Mouse (Mus musculus) liver (tissue): ENCODE data around the gene Rcor2.

Source experiments
- DNase-seq: peaks from one replicate; pipeline ENCODE4 v3.0.0-alpha.2; 2020; ENCODE audit warnings: mixed read lengths

The Rcor2 gene

DNA sequence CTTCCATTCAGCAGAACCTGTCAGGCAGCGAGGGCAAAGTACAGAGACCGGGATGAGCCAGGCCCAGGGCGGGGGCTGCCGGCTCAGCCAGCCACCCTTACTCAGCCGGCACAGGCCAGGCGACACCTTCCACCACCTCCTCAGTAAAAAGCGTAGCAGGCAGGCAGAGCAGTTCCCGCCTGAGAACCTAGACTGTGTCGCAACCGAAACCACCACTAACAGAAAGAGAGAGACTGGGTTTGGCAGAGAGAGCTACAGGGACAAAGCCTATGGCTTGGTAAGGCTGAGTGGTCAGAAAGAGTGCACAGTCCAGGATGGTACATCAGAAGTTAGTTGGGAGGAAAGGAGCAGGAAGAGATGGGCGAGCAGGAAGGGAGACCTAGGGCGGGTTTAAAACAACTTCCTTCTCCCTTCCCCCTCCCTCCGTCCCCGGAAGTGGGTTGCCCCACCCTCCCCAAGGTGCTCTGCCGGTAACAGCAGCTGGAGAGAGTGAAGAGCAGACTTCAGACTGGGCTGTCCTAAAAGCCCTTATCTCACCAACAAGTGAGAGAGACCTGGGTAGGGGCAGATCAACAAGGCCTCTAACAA is 28.0 kb downstream of the Rcor2 start:
- peak; percentile 82 for DNase-seq

GRCm38 (mm10) chr19:7295959-7296358 is 28.8 kb downstream of the Rcor2 start:
- no peak for DNase-seq

DNA sequence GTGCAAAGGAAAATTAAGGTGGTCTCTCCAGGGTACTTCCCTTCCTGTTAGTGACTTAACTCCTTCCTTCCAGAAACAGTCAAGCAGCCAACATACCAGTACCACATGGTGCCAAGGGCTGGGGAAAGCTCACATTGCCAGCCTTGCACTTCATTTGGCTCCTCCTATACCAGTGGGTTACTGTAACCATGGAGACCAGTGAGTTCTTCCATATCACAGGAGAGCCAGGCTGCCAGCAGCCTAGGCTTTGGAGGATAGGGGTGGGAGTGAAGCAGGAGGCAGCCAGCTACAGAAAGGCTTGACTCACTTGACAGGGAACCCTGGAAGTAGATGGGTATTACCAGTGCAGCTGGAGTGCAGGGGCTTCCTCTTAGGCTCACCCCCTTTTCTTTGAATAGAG is 31.9 kb downstream of the Rcor2 start:
- DNase-seq = no peak

DNA sequence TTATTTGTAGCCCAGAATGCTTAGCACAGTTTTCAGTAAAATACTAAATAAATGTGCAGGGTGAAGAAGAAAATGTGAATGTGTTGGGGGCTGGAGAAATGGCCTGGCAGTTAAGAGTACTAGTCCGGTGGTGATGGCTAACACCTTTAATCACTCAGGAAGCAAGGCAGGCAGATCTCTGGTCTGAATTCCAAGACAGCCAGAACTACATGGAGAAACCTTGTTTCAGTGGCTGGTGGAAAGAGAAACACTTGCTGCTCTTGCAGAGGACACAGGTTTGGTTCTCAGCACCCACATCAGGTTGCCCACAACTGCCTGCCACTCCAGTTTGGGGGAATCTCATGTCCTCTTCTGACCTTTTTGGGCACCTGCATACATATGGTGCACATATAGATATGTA is 33.0 kb downstream of the Rcor2 start:
- no peak for DNase-seq

DNA sequence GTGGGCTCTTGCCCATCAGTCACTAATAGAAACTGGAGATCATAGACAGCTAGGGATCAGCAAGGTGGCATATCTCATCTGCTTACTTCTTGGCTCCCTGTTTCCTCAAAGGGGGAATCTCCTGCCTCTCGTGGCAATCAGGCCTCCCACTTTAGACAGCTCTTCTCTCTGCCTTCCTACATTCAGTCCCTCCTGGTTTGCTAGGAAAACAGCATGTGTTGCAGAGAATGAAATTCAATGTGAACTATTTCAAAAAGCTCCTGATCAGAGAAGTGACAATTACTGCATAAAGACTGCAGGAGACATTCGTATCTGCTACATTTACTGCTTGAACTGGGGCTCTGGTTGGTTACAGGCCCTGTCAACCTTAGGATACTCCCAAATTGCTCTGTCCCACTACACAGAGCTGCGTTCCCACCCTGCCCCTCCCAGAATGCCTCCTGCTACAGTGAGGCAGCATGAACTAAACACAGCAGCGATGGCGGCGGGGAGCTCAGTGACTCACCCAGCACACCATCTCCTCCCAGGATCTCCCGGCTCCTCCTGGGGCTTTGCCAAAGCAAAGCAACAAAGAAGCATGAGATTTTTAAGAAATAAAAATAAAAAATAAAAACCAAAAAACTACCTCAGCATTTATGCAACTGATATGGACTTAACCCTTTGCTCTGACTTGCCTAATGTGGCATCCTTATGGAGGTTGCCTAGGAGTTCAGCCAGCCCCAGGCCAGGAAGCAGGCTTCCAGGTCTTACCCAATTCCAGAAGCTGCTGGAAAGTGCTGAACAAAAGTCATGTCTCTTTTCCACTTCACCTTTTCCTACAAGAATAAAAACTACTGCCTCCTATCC is 34.7 kb downstream of the Rcor2 start:
- no peak for DNase-seq

GRCm38 (mm10) chr19:7302493-7302797 is 35.3 kb downstream of the Rcor2 start:
- DNase-seq = no peak

DNA sequence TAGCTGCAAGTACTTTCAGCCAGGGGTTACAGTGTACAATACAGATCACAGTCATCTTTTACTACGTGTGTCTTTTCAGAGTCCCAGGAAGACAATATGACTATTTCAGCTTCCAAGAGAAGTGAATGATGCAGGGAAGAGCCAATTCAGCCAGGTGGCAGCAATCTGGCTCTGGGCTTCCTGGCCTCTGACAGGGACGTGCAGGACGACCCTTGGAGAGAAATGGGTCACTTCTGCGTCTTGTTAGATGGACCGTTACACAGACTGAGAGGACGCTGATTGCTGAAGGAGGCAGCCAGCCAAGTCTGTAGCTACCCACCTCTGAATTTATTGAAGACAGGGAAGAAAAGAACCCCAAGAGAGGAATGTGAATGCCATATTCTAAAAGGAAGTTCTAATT is 36.7 kb downstream of the Rcor2 start:
- no peak for DNase-seq

DNA sequence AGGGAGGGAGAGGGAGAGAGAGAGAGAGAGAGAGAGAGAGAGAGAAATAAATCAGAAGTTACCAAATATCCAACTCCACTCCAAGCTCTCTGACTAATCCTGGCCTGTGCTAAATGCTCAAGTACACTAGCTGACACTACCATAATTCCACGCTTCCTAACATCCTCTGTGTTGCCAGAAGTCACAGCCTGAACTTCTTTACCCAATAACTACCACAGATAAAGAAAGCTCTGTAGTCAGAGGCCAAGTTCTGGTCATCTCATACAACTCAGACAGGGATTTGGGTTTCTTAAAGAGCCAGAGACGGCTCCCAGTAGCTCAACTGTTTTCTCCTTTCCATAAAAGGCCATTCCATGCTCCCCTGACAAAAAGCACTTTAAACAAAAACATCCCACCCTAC is 37.7 kb downstream of the Rcor2 start:
- no peak for DNase-seq

- peak; percentile 31 for DNase-seq
These were observed 38.5 kb downstream of the Rcor2 start for GRCm38 (mm10) chr19:7305380-7306310.

- DNase-seq = no peak
These were observed 39.8 kb downstream of the Rcor2 start for GRCm38 (mm10) chr19:7306968-7307367.

GRCm38 (mm10) chr19:7307995-7308770 is 41.1 kb downstream of the Rcor2 start:
- peak; percentile 70 for DNase-seq

DNA sequence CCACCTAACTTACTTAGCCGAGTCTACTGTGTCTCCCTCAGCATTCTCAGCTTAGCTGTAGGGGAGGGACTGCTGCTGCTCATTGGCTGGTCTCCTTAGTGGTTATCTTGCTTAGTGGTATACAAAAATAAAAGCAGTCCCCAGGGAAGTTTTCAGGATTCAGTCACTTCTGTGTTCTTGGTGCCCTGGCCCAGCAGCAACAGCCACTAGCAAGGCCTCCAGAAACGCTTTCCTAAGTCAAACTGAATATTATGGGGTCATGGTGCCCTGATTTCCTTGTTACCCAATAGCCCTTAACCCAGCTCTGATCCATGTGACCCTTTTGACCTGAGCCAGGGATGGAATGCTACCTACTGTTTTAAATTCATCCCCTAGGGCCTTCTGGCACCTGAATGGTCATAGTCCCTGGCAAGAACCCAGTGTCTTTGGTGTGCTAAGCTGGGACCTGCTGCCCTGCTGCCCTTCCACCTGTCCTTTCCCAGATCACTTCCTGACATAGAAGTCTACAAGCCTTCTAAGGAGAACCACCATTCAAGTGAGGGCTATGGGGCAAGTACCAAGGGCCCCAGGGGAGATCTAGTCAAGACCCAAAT is 42.7 kb downstream of the Rcor2 start:
- no peak for DNase-seq

GRCm38 (mm10) chr19:7310704-7311103 is 43.6 kb downstream of the Rcor2 start:
- DNase-seq = peak; percentile 88

GRCm38 (mm10) chr19:7311306-7311705 is 44.2 kb downstream of the Rcor2 start:
- DNase-seq = no peak

- DNase-seq = no peak
These were observed 46.5 kb downstream of the Rcor2 start for GRCm38 (mm10) chr19:7313660-7314059.

- no peak for DNase-seq
These were observed 48.0 kb downstream of the Rcor2 start for GRCm38 (mm10) chr19:7314976-7315586.

DNA sequence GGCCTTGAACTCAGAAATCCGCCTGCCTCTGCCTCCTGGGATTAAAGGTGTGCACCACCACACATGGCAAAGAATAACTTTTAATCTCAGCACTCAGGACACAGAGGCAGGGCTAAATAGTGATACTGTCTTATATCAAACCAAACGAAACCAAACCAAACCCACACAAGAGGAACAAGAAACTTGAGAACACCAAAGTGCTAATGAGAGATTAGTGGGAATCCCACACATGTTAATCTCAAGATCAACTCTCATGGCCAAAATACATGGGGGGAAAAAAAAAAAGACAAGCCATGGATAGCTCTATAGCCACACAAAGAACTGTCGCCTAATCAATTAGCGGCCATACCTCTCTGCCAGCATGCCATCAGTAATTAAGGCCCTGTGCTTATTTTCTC is 48.5 kb downstream of the Rcor2 start:
- no peak for DNase-seq

DNA sequence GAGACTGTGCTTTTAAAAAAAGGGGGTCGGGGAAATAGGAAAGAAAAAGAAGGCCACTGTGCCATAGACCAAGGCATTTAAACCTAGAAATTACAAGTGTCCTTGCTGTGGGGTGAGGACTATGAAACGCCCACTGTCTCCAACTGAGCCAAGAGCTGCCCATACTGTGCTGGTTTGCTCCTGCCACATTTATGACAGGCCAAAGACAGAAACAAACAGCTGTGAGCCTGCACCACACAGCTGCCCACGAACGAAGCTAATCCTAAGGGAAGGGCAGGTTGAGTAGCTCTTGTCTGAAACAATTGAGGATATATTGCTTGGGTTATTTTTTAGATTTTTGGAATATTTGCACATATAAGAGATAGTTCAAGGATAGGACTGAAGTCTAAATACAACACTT is 49.7 kb downstream of the Rcor2 start:
- no peak for DNase-seq

GRCm38 (mm10) chr19:7317716-7318115 is 50.6 kb downstream of the Rcor2 start:
- DNase-seq = no peak

DNA sequence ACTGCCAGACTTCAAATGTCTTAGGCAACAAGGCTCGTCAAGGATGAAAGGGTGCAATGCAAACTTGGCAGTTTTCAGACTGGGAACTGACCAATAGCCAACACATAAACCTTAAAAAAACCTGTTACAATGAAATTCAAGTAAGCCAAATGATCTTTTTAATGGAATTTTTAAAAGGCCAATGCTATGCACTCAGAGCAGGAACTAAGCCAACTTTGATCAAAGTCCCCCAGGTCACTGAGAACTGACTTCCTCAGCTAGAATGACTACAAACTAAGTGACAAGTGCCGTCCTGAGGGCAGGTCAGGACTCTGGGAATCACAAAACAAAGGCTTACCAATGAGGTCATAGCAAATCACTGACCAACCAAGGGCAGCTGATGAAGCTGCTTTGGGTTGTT is 53.1 kb downstream of the Rcor2 start:
- DNase-seq = no peak

DNA sequence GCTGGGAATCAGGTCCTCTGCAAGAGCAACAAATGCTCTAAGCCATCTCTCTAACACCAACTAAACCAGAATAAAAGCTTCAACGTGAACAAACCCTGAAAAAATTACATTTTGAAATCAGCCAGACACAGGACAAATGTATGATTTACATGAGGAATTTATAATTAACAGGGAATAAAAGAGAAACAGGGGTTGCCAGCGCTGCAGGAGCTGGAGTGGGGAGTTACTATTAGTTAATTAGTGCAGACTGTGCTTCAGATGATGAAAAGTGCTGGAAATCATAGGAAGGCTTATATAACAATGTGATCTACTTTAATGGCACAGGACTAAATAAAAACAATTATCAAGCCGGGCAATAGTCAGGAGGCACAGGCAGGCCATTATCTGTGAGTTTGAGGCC is 54.3 kb downstream of the Rcor2 start:
- no peak for DNase-seq
